Mouse (Mus musculus) E14TG2a.4 (cell line): ENCODE results near the gene Rtn4.

Source experiments
- H3K27me3 ChIP-seq: 2 replicates; pipeline ENCODE4 v1.6.1; 2014; ENCODE audit warnings: low read length, control low read depth; ENCODE audit not compliant: insufficient read depth
- H3K36me3 ChIP-seq: 2 replicates; pipeline ENCODE4 v1.6.1; 2014; ENCODE audit warnings: low read length, control low read depth; ENCODE audit not compliant: insufficient read depth
- H3K4me1 ChIP-seq: replicated peaks from 2 replicates; pipeline ENCODE4 v1.6.1; 2014; ENCODE audit warnings: low read depth, low read length, control low read depth
- H3K4me3 ChIP-seq: replicated peaks from 2 replicates; pipeline ENCODE4 v1.5.1; 2014; ENCODE audit warnings: mild to moderate bottlenecking, low read length
- H3K9me3 ChIP-seq: 2 replicates; pipeline ENCODE4 v1.6.1; 2014; ENCODE audit warnings: low read length, control low read depth
- CTCF ChIP-seq: conservative IDR thresholded peaks from 2 replicates; pipeline ENCODE4 v1.5.1; 2014; ENCODE audit warnings: low read length
- NANOG ChIP-seq: IDR thresholded peaks from 2 replicates; pipeline ENCODE4 v1.6.1; 2014; ENCODE audit warnings: borderline replicate concordance, low read length, mixed read lengths
- POU5F1 ChIP-seq: IDR thresholded peaks from 2 replicates; pipeline ENCODE4 v1.6.1; 2014; ENCODE audit warnings: low read length, borderline replicate concordance

The Rtn4 gene

DNA sequence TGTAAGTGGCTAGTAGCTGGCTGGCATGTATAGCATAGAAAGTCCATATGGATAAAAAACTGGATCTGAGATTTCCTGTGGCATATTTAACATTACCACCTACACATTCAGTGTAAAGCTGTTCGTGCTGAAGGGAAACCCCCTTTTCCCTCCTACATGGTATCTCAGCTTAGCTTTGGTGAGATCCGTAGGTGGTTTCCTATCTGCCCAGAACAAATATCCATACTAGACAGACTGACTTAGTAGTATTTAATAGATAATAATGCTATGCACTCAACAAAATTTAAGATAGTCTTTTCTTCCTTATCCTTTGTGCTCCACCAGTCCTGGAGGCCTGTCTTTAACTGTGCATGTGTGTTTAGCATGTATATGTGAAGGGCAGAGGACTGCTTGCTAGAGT, 19.4 kb upstream of the Rtn4 start:
- H3K4me1 ChIP-seq = peaks cover 34% of the 10 kb centered on the region
- TF ChIP-seq CTCF = no peak
- TF ChIP-seq NANOG = no peak
- TF ChIP-seq POU5F1 = no peak
- no peaks in the 10 kb centered on the region for H3K36me3 ChIP-seq
- peaks cover 14% of the 10 kb centered on the region for H3K9me3 ChIP-seq
- no peaks in the 10 kb centered on the region for H3K27me3 ChIP-seq
- H3K4me3 ChIP-seq = no peak overlapping the region

DNA sequence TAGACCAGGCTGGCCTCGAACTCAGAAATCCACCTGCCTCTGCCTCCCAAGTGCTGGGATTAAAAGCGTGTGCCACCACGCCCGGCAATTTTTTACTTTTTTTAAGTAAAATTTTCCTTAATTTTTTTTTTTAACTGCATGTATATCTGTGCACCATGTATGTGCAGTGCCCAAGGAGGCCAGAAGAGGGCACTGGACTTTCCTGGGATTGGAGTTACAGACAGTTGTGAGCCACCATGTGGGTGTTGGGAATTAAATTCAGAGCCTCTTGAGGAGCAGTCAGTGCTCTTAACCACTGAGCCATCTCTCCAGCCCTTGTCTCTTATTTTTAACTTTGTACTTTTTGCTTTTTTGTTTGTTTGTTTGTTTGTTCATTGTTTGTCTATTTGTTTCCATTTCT, 16.0 kb upstream of the Rtn4 start:
- peaks cover 44% of the 10 kb centered on the region for H3K9me3 ChIP-seq
- H3K4me3 ChIP-seq = no peak overlapping the region
- H3K36me3 ChIP-seq = peaks cover 14% of the 10 kb centered on the region; the same call in 1 of the 2 replicates
- H3K4me1 ChIP-seq = peaks cover 10% of the 10 kb centered on the region
- no peak for TF ChIP-seq POU5F1
- peak; percentile 52 for TF ChIP-seq CTCF
- H3K27me3 ChIP-seq = no peaks in the 10 kb centered on the region

DNA sequence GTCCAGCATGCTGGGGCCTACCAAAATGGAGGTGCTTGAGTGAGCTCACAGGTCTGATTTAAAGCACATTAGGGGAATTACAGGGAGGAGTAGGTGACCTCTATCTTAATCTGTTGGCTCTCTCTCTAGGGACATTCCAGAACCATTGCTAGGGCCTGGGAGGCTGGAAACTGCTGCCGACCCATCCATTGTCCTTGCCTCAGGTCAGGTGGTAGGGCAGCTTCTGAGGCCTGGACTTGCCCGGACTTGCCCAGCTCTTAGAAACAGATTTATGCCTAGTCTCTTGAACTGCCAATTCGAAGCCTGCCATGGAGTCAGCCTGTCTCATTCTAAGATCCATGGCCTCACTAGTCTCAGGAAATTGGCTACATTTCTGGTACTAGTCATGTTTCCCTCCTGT, 12.8 kb upstream of the Rtn4 start:
- H3K9me3 ChIP-seq = peaks cover 51% of the 10 kb centered on the region
- TF ChIP-seq NANOG = no peak
- no peak for TF ChIP-seq CTCF
- TF ChIP-seq POU5F1 = no peak

DNA sequence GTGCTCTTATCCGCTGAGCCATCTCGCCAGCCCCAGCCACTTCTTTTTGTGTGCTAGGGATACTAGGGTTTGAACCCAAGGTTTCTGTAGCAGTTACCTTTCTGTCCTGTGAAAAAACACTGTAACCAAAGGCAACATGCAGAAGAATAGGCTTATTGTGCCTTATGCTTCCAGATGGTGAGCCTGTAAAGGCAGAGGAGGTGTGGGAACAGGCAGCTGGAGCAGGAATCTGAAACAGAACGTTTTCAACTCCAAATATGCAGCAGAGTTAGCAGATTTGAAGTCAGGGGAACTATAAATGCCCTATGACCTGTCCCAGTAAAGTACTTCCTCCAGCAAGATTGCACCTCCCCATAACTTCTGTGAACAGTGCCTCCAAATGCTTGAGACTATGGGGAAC, 12.0 kb upstream of the Rtn4 start:
- H3K4me3 ChIP-seq = no peak overlapping the region
- peaks cover 14% of the 10 kb centered on the region; the same call in 1 of the 2 replicates for H3K36me3 ChIP-seq
- H3K27me3 ChIP-seq = no peaks in the 10 kb centered on the region
- no peak for TF ChIP-seq POU5F1
- TF ChIP-seq CTCF = no peak
- TF ChIP-seq NANOG = no peak
- H3K4me1 ChIP-seq = peaks cover 33% of the 10 kb centered on the region
- H3K9me3 ChIP-seq = peaks cover 51% of the 10 kb centered on the region

More for the DNA sequence above, 12.8 kb upstream of the Rtn4 start:
- Histone ChIP-seq H3K4me1 (peaks cover 25% of the 10 kb centered on the region), H3K36me3 (peaks cover 14% of the 10 kb centered on the region; the same call in 1 of the 2 replicates), H3K4me3 (no peak overlapping the region), H3K27me3 (no peaks in the 10 kb centered on the region)

DNA sequence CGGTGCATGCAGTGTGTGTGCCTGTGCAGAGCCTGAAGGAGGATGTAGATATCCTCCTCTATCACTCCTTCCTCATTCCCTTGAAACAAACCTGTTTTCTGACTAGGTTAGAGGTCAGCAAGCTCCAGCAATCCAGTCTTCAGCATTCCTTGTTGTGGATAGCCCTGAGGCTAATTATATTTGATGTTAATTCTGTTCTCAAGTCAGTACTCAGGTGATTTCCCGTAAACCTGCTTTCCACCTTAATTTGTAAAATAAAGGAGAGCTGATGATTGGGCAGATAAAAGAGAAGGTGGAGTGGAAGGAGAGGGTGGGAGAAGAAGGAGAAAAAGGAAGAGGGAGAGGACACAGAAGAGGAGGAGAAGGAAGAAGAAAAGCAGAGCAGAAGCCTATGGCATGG, 8.5 kb upstream of the Rtn4 start:
- Histone ChIP-seq H3K36me3 (peaks cover 14% of the 10 kb centered on the region; the same call in 1 of the 2 replicates), H3K4me1 (peaks cover 50% of the 10 kb centered on the region), H3K4me3 (peak overlapping the region; percentile 29), H3K27me3 (no peaks in the 10 kb centered on the region), H3K9me3 (peaks cover 30% of the 10 kb centered on the region)
- no peak for TF ChIP-seq CTCF
- TF ChIP-seq NANOG = peak; percentile 50; the same call in 1 of the 2 replicates

DNA sequence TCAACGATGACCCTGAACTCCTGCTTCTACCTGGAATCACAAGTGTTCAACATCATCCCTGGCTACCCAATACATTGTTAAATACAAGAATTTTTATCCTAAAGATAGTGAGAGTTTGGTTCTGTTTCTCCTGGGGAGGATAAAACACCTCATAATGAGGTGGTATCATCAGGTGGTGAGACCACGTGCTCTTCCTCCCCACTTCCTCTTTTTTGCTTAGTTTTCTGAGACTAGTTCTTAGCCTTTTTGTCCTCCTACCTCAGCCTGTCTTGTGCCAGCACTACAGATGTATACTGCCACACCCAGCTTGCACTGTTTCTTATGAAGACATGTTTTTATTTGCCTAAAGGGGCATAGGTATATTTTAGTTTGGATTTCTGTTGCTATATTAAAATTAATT, 6.6 kb upstream of the Rtn4 start:
- H3K36me3 ChIP-seq = no peaks in the 10 kb centered on the region
- peaks cover 12% of the 10 kb centered on the region for H3K9me3 ChIP-seq
- H3K4me3 ChIP-seq = no peak overlapping the region
- no peak for TF ChIP-seq CTCF
- TF ChIP-seq POU5F1 = no peak
- no peak for TF ChIP-seq NANOG
- H3K27me3 ChIP-seq = no peaks in the 10 kb centered on the region
- peaks cover 54% of the 10 kb centered on the region for H3K4me1 ChIP-seq

DNA sequence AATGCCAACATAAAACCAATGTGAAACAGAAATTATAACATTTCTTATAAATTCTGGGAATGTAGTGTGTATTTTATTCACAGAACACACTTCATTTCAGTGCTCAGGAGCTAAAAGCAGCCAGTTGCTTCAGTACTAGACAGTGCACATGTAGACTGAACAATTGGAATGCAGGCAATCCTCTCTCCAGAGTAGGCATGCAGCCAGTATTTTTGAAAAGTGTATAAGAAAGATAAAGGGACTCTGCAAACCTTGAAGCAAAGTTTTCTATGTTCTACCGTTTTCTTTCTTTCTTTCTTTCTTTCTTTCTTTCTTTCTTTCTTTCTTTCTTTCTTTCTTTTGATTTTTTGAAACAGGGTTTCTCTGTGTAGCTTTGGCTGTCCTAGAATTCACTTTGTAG, 1.2 kb upstream of the Rtn4 start:
- peak overlapping the region; percentile 65; the same call in 1 of the 2 replicates for H3K4me3 ChIP-seq
- H3K36me3 ChIP-seq = peaks cover 14% of the 10 kb centered on the region
- H3K27me3 ChIP-seq = no peaks in the 10 kb centered on the region
- no peaks in the 10 kb centered on the region for H3K9me3 ChIP-seq
- H3K4me1 ChIP-seq = peaks cover 49% of the 10 kb centered on the region
- TF ChIP-seq POU5F1 (no peak), NANOG (no peak), CTCF (no peak)

DNA sequence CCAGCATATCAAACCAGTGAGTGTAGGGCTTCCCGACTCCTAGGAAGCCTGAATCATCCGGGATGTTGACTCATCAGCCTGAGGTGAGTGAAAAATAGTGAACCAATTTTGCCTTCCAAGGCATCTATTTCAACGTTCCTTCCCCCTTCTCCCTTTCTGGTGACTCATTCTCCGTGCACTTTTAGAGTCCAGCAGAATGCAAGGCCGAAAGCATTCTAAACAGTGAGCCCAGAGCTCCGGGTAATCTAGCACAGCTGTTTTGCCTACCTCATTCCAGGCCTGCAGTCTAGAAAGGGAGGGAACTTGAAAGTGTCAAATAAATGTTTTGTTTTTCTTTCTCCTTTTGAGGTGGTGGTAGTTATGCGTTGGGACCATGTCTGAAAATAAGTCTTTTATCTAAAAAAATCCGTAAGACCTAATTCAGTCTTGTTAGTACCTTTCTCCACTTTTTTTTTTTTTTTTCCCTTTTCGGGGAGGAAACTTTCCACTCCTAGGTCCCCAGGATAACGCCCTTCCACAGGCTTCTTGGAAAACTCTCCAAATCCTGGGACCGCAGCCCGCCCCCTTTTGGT, 550 bp upstream of the Rtn4 start:
- peaks cover 51% of the 10 kb centered on the region for H3K4me1 ChIP-seq

More for the DNA sequence above, 550 bp upstream of the Rtn4 start:
- peaks cover 20% of the 10 kb centered on the region for H3K36me3 ChIP-seq
- H3K4me3 ChIP-seq = peak overlapping the region; percentile 65
- no peaks in the 10 kb centered on the region for H3K27me3 ChIP-seq
- TF ChIP-seq CTCF = peak; percentile 28; the same call in 1 of the 2 replicates
- TF ChIP-seq NANOG = no peak
- H3K9me3 ChIP-seq = no peaks in the 10 kb centered on the region
